Mouse (Mus musculus) monocyte, adult 5-6 weeks (primary cell): Measurements from ENCODE around the gene Ptprm. TPM values are rescaled to one million over a fixed set of nuclear protein-coding genes. Genes with fewer than 3 reads are reported as not detected.

Experiments
- ATAC-seq: fragments of 153-309, 156-312 bp; replicated peaks from 2 replicates; pipeline ENCODE4 v1.8.0; 2017; ENCODE audit warnings: mild to moderate bottlenecking; ENCODE audit not compliant: low TSS enrichment, insufficient number of reproducible peaks, severe bottlenecking, poor library complexity, low FRiP score
- total RNA-seq: library from RNA; stranded (forward); fragments of 200-1000, 200-491, 200-594 nt; gene quantifications from 3 replicates; pipeline ENCODE4 v1.2.3, GENCODE M21; 2017

Ptprm gene
- total RNA-seq, 1 experiment from 2014 or later: not detected

- ATAC-seq: no peak
These were observed 660.5 kb downstream of the Ptprm start for GRCm38 (mm10) chr17:66693676-66694304.

GRCm38 (mm10) chr17:66692941-66693675 lies 661.1 kb downstream of the Ptprm start:
- no peak for ATAC-seq

- no peak for ATAC-seq
These were observed 666.1 kb downstream of the Ptprm start for GRCm38 (mm10) chr17:66688179-66688578.

GRCm38 (mm10) chr17:66687543-66687942 lies 666.7 kb downstream of the Ptprm start:
- ATAC-seq: no peak

GRCm38 (mm10) chr17:66686701-66687489 lies 667.4 kb downstream of the Ptprm start:
- no peak for ATAC-seq

- ATAC-seq: no peak
These were observed 670.8 kb downstream of the Ptprm start for GRCm38 (mm10) chr17:66683411-66683810.

GRCm38 (mm10) chr17:66680662-66681061 lies 673.6 kb downstream of the Ptprm start:
- no peak for ATAC-seq

- ATAC-seq: no peak
These were observed 679.6 kb downstream of the Ptprm start for GRCm38 (mm10) chr17:66674667-66675066.

GRCm38 (mm10) chr17:66671715-66672230 lies 682.5 kb downstream of the Ptprm start:
- no peak for ATAC-seq

- no peak for ATAC-seq
These were observed 683.0 kb downstream of the Ptprm start for GRCm38 (mm10) chr17:66671287-66671686.

GRCm38 (mm10) chr17:66665791-66666190 lies 688.5 kb downstream of the Ptprm start:
- no peak for ATAC-seq

- ATAC-seq: no peak
These were observed 689.0 kb downstream of the Ptprm start for GRCm38 (mm10) chr17:66665201-66665756.

GRCm38 (mm10) chr17:66664796-66665195 lies 689.5 kb downstream of the Ptprm start:
- no peak for ATAC-seq

- ATAC-seq: no peak
These were observed 695.0 kb downstream of the Ptprm start for GRCm38 (mm10) chr17:66659242-66659641.

GRCm38 (mm10) chr17:66637951-66638722 lies 716.1 kb downstream of the Ptprm start:
- no peak for ATAC-seq

GRCm38 (mm10) chr17:66619996-66620656 lies 734.1 kb downstream of the Ptprm start:
- no peak for ATAC-seq

- no peak for ATAC-seq
These were observed 734.9 kb downstream of the Ptprm start for GRCm38 (mm10) chr17:66619255-66619826.
